Mouse (Mus musculus): ENCODE measurements at regions not wholly inside any gene's neighbourhood (a gene's known extent, or its start where the extent isn't known, plus 50 kb on each side); places are given as distances from the start of the nearest gene placed in this dataset.

DNA sequence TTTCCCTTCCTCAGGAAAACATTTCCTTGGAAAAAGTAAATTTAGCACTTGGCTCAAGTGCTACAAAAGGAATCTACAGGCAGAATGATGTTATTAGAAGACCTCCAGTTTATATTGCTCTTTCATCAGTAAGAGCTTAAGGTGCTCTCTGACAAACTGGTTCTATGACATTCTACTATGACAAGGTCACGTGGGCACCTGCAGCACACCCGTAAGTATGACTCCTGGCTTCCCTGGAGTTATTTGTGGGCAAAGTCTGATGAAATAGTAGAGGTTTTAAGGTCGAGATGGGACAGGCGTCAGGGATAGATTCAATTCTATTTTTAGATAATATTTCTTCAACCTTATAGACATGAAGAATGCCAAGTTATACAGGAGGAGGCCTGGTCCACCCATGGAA lies 84.9 kb upstream of the Ccn6 start:
- DNase-seq = no peak

DNA sequence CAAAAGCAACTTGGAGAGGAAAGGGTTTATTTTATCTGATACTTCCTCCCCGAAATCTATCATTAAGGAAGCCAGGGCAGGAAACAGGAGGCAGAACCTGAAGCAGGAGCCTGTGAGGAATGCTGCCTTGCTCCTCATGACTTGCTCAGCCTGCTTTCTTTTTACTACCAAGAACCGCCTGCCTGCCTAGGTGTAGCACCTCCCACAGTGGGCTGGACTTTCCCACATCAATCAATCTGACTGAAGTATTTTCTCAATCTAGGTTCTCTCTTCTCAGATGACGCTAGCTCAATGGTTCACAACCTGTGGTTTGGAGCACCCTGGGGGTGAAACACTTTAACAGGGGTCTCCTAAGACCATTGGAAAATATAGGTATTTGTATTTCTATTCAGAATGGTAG lies 83.4 kb upstream of the Ccn6 start:
- no peak for DNase-seq

DNA sequence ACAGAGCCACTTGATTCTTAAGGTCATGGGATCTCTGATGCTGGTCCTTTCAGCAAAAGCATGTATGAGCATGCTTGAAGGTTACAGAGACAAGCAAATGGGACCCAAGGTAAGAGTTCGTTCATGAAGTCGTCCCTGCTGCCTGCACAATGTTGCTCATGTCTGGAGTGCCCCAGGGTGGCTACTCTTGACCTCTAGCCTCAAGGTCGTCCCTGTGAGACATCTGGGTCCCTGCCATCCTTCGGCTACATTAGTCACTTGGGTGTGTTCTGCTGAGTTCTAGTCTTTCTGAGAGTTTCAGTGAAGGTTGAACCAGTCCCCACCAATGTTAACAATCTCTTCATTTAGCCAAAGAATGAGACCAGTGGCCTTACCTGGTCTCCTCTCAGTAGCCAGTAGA lies 81.5 kb upstream of the Ccn6 start:
- DNase-seq = no peak

DNA sequence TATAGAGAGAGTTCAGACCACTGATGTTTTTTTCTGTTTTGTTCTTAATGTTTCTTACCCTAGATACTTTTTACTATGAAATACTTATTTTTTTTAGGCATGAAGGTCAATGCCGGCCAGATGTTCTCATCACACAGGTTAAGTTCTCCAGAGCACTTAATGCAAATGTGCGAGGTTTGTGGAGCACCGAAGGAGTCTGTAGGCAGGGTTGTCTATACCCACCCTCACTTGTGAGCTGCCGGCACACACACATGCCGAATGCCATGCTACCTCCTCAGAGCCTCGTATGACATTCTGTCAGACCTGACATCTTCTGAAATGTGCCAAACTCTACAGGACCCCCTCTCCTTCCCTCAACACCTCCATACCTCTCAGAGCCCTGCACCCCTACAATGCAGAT lies 80.5 kb upstream of the Ccn6 start:
- no peak for DNase-seq

DNA sequence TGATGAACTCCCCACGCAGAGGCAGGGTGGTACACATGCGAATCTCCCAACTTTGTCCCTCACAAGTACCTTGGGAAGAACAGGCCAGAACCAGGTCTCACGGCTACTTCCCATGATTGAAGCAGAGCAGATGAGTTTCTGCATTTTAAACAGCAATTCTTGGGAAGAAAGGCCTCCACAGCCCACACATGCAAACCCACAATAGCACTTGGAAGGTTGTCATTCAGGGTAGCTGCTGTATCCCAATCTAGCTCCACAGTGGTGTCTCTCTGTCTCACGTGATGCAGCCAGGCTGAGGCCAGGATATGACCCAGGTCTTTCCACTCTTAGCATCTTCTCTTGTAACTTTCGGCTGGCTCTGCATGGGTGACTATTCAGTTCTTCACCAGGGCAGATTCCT lies 78.8 kb upstream of the Ccn6 start:
- no peak for DNase-seq

DNA sequence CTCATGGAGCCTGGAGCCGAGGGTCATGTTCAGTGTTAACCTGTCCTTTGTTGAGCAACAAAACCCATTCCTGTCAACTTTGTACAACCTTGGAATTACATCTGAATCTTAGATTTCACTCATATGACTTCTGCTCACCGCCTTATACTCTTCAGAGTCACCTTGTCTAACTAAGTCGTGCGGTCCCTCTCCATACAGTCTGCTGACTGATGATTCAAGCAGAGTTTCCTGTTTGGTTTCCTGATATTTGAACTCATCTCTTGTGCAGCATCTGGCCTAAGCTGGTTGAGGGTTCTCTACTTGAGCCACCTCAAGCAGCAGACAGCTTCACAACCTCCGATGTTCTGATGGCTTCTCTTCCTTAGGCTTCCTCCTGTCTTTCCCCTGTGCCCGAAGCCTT lies 78.3 kb upstream of the Ccn6 start:
- DNase-seq = no peak

DNA sequence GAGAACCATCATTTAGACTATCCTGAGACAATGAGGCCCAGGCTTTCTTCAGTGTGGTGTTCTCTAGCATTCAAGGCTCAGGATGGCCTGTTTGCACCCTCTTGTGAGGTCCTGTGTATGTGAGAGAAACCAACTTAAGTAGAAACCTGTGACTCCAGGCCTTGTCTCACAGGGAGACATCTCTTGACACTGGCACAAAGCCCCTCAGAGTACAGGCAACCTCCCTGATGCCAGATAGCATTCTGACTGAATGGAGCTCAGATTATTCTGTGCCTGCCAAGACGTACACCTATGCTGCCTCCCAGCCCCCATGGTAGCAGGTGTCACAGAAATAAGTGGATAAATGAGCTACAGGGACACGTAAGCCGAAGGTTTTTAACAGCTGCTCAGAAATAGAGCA lies 77.9 kb upstream of the Ccn6 start:
- peak in 1 of 2 experiments; percentile 26 for DNase-seq

DNA sequence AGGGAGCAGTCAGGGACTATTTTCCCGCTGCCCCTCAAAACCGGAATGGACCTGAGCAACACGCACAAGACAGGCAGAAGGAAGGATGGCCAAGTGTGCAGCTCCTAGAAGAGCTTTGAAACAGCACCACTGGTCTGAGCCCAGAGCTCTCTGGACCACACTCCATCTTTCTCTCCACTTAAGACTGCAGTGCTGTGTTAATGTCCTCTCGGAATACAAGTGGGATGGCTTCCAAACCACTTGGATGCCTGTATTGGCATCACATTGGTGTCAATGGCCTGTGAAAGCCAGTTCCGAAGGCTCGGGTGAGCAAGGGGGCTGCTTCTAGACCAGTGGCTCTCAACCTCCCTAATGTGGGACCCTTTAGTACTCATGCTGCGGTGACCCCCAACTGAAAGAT lies 77.4 kb upstream of the Ccn6 start:
- DNase-seq = peak; percentile 57 to 59

DNA sequence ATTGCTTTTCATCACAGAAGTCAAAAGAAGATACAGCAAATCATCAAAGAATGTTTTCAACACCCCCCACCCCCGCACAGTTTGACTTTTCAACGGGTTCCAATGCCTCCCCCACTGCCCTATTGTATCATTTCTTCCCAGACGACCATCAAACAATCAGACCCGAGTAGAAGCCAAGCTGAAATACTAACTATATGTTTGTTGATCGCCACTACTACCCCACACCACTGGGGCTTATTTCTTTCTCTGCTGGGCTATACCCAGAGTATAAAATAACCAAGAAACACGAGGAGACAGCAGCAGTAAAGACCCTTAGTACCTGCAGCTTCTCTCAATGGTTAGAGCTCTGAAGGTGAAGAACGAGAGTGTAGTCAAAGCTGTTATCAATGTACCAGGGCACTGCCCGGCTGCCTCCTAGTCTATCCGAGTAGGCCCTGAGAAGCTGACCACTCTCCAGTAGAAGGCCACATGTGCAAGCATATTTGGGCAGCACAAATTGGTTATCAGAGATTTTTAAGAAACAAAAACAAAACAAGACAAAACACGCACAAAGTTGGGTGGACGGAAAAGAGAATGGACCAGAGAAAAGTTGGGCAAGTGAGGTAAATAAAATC lies 76.7 kb upstream of the Ccn6 start:
- DNase-seq = no peak

DNA sequence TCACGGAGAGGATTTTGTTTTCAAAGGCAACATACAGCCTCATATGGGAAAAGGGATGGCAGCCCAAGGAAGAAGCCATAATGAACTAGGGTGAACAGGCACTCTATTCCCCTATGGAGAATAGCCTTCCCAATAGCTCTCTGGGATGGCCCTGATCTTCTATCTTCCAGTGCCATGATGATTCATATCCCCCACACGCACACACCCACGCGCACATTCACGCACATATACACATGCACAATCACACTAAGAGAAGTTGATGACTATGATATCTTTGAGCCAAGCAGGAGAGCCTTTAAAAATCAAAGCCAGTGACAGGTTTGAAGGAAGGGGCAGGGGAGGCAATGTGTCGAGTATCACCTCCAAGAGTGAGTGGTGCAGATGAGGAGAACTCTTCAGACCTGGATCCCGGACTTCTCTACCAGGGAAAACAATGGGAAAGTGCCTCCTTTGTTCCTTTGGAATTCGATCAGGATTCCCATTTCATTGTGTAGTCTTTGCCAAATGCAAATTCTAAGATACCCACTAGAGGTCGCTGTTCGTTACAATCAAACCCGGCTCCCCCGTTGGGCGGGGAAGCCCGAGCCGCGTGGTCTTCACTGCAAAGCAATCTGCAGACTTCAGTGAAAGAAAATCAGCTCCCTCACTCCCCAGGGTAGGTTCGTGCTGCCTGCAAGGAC lies 76.0 kb upstream of the Ccn6 start:
- peak; percentile 94 to 97 for DNase-seq

DNA sequence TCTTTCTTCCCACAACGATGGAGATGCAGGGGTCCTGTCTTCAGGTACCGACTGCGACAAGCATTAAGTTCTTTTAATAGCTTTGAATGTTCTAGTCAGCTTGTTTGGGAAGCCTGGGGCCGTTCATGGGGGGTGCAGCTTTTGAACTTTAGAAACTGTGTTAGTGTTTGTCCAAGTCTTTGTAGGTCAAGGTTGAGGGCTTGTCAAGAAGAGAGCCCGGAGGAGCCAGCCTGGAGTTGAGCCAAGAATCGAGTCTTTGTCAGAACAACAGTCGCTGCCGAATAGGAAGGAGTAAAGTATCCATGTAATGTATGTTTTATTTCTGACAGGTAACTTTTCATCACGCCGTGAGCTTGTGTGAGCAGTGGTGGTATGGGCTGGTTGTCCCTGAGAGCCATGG lies 75.0 kb upstream of the Ccn6 start:
- DNase-seq = peak; percentile 40 to 55

DNA sequence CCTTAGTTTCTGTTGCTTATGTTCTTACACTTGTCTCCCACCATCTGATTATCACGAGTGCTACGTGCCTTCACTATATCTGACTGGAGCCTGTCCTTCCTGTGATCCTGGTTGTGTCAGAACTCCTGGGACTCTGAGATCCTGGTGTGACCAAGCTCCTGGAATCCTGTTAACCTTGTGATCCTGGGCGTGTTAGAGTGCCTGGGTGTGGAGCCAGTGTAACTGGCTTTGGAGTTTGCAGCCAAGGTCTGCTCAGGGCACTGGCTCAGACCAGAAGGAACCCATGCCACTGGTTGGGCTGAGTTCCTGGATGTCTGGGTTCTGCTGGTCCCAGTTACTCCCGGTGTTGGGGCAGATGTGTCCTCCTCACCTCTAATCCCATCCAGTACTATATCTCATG lies 74.0 kb upstream of the Ccn6 start:
- no peak for DNase-seq

DNA sequence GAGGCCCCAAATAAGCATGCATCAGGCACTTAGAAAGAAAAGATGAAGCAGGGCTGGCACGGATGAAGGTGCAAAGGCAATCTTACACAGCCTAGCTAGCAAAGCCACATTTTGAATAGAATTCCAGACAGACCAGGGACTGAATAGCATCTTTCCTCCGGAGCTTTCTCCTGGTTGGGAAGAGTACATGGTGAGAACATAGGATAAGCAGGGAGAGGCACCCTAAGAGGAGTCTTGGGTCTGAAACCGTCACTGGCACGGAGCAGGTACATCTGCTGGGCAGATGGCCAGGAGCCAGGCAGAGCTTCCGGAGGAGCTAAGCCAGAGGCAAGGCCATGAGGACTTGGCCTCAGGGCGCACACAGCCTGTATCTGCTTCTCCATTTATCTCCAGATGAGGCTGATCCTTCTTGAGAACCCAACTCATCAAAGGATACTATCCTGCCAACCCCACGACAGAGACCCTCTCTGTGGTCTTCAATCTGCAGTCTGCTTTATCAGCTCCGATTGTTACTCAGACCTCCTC lies 70.4 kb upstream of the Ccn6 start:
- peak; percentile 44 to 60 for DNase-seq

DNA sequence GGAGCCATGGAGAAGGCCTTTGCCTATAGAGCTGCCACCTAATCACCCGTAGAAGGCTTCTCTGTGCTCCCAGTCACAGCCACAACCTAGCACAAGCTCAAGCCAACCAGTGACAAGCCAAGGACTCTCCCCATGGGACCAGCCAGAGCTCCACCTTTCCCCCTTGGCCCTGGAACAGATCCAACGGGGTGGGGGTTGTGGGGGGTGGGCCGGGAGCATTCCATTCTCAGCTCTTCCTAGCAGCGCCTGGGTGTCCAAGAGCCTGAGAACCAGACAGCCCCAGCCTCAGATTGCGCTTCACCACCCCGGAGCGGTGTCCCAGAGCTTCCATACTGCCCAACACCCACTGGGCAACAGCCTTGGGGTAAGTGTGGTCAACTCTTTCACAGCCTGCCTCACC lies 69.6 kb upstream of the Ccn6 start:
- no peak for DNase-seq

DNA sequence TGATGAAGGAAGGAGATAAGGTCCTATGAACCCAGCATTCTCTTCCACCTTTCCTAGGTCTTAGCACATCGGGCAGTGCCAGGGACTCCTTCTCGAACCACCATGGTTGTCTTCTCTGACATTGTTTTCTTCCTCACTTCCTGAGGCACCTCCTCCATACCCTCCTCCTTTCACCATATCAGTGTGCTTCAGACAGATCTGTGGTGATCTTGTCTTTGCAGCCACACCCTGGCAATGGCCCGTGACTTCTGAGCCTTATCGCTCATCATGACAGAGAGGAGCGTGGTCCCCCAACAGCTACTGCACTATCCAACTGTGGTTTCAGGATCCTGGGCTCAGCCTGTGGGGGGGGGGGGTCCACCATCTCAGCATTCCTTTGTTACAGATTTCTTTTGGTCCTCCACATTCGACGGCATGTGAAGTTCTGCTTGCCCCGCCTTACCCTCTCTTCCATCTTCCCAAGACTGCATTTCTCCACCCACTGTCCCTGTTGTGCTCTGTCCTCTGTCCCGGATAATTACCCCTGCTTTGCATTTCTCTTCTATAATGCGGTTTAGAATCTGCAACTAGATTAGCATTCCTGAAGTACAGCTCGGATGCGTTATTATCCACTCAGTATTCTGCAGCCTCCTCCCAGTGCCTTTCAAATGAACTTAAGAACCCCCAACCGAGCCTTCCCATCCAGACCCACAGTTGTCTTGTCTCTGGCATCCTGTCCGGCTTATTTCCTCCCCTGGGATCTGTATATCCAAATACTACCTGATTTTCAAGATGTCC lies 67.2 kb upstream of the Ccn6 start:
- DNase-seq = no peak

DNA sequence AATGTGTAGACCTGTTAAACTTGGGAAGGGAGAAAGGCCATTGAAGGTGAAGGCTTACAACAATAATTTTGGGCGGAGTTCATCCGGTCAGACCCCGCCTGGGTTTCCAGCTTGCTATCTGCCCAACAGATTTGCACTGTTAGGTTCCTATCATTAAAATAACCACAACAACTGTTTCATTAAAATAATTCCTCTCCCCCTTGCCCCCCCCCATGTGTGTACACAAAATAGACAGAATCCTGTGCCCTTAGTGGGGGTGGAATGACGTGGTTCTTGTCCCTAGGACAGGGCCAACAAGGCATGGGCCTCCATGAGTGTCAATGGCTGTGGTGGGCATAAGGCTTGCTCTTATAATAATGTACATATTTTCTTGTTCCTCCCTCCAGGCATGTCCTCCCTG lies 65.6 kb upstream of the Ccn6 start:
- no peak for DNase-seq

DNA sequence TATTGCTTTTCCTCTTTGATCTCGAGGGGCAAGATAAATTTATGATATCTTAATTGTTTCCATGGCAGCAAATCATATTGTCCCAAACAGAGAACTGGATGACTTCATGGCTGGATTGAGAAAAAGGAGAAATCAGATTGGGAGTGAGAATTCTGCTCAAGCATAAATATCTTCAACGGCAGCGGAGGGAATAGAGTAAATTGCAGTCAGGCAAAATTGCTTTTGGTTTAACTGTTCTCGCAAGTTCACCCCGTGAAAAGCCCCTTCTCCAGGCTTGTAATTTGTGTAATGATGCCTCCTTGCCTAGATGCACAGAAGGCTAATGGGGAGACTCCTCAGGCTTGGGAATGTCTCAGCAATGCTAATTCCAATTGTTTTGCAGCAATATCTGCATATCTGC lies 64.4 kb upstream of the Ccn6 start:
- no peak for DNase-seq

DNA sequence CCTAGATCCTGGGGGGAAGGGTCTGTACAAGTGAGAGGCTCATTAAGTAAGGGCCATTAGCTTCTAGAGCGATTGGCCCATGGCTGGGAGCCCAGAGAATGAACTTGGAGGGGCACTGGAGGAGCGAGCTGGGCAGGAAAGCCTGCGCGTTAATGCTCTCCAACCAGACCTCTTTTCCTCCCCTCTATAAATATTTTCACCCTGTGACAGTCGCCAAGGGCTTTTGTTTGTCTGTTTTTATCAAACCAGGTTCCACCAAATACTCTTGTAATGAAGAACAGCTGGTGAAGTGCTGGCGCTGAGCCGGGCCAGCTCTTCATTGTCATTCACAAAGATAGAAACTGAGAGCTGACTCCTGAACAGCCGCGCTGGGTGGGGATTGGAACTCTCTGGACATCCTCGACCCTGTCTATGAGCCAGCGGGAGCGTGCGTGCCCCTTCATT lies 63.9 kb upstream of the Ccn6 start:
- DNase-seq = peak; percentile 55 to 60

DNA sequence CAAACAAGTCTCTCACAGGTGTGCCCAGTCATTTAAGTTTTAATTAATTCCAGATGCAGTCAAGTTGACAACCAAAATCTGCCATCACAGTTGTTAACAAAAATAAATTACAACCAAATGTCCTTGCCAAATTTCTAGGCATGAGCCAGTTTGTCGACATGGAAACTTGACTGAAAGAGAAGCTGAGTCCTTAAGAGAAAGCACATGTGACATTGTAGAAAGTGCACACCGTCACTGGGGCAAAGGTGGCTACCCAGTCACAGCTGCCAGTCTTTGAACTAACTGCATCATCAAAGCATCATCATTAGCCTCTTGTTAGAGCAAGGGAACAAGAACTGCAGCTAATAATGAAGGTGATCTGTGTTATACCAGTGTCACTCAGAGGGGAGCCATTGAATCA lies 62.9 kb upstream of the Ccn6 start:
- DNase-seq = no peak

DNA sequence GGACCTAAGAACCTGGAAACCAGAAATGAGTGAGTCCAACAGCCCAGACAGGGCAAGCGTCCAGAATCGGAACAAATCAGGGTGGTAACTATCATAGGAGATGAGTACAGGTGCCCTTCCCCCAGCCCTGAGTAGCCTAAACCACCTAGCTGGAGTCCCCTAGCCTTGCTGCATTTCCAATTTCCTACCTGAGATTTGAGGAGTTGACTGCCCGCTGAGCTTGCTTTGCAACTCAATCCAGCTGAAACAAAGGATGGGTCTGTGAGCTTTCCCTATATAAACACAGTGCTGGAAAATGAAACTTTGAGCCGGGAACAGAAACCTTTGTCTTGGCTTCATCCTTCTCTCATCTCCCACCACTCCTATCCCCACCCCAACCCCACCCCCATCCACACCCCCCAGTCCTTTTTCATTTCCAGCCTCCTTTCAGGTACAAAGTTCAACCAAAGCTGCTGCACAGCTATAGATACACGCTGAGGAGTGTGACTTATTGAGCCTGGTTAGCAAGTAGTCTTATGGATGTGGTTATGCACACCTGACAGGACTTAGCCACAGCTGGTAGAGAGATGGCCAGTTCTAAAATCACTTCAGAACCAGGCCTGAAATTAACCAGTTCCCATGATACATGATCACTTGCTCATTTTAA lies 61.0 kb upstream of the Ccn6 start:
- DNase-seq = no peak

DNA sequence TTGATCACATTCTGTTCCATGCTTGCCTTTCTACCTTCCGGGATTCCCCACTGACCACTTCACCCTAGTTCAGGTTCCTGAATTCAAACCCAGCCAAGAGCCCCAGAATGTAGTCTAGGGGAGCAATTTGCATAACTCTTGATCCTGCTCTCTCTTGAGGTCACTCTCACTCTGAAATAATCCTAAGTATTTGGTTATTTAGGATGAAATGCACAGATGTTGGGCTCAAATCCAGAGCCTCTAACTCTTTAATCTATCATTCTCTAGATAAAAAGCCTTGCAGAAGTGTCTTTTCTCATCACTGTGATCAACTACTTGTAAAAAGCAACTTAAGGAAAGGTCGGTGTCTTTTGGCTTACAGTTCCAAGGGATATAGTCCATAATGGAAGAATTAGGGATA lies 57.4 kb upstream of the Ccn6 start:
- DNase-seq = no peak

DNA sequence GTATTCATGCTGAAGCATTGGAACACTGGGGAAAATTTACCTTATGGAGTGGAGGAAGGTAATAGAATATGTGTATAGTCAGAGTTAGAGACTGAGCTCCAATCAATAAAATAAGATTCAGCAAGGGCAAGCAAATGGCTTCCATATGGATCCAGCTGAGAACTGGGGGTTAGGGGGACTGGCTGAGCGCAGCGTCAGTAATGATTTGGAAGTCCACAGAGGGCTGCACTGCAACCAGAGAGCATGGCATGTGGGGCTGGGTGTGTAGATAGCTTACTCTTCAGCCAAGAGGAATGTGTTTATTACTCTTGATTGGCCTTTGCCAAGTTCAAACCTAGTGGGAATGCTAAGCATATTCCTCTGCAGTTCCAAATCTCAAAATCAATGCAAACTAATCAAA lies 55.8 kb upstream of the Ccn6 start:
- DNase-seq = no peak

DNA sequence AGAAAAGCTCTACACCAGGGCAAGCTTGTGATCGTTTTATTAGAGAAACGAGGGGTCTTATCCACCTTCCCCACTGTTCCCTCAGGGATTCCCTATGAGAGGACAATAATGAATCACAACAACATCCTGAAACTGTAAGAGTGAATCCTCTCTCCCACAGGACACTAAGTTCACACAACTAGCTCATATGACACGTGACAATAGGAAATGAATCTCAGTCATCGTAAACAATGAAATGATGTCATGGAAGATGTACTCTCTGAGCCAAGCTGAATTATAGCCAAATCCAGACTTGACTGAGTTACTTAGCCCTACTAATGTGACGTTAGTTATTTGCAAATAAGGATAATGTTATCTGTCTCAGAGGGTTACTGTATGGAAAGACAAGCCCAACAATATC lies 54.6 kb upstream of the Ccn6 start:
- DNase-seq = no peak
